Mouse (Mus musculus) thymus, adult 18-20 months (tissue): ENCODE data around the gene Hist1h4d.
"Not testable (repeated sequence)": the region's sequence is repeated elsewhere in the genome, so short reads cannot be mapped to it uniquely, and the experiment has no call there.

Experiments used
- DNase-seq, 2 experiments: peaks; one replicate each; pipeline ENCODE4 v3.0.0; 2022; ENCODE audit warnings: mixed read lengths in 2 of 2

Gene Hist1h4d

DNA sequence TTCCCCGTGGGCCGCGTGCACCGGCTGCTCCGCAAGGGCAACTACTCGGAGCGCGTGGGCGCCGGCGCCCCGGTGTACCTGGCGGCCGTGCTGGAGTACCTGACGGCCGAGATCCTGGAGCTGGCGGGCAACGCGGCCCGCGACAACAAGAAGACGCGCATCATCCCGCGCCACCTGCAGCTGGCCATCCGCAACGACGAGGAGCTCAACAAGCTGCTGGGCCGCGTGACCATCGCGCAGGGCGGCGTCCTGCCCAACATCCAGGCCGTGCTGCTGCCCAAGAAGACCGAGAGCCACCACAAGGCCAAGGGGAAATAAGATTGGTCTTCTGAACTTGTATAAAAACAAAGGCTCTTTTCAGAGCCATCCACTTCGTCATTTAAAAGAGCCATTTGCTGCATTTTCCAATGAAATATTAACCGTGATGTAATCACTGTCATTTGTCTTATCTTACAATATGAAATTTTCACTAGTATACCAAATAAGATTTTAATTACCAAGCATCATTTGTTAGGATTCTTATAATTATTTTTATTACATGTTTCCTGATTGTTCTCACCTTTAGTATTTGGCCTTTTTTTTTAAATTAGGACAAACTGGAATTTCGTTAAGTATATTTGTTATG lies 6.7 kb upstream of the Hist1h4d start:
- not testable (repeated sequence) for DNase-seq

- DNase-seq = peak in 1 of 2 experiments; percentile 32
Measured at GRCm38 (mm10) chr13:23575271-23575851, 6.0 kb upstream of the Hist1h4d start, which contains the start of gene Hist1h3d. Gene Hist1h3d (plus strand): TSS chr13:23575763.

DNA sequence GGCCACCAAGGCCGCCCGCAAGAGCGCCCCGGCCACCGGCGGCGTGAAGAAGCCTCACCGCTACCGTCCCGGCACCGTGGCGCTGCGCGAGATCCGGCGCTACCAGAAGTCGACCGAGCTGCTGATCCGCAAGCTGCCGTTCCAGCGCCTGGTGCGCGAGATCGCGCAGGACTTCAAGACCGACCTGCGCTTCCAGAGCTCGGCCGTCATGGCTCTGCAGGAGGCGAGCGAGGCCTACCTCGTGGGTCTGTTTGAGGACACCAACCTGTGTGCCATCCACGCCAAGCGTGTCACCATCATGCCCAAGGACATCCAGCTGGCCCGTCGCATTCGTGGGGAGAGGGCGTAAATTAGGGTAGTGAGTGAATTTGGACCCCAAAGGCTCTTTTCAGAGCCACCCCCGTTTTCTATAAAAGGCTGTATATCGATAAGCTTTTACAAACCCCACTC lies 5.5 kb upstream of the Hist1h4d start:
- DNase-seq = peak in 1 of 2 experiments; percentile 32

- no peak for DNase-seq
Measured at GRCm38 (mm10) chr13:23576351-23576881, 5.0 kb upstream of the Hist1h4d start.

- no peak for DNase-seq
Measured at GRCm38 (mm10) chr13:23576906-23577639, 4.3 kb upstream of the Hist1h4d start.

DNA sequence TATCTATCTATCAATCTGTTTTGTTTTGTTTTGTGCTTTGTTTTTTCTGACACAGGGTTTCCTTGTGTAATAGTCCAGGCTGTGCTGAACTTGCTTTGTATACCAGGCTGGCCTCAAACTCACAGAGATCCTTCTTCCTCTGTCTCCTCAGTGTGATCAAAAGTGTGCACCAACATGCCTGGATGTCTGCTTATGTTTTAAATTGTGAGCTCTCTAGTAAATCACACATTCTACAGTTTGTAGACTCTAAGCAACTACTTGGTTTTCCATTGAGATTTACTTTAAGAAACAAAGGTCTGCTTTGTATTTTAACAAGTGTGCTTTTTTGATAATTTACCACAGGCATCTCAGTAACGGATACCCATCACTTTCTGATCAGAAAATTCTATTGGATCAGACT lies 3.6 kb upstream of the Hist1h4d start:
- DNase-seq = no peak

DNA sequence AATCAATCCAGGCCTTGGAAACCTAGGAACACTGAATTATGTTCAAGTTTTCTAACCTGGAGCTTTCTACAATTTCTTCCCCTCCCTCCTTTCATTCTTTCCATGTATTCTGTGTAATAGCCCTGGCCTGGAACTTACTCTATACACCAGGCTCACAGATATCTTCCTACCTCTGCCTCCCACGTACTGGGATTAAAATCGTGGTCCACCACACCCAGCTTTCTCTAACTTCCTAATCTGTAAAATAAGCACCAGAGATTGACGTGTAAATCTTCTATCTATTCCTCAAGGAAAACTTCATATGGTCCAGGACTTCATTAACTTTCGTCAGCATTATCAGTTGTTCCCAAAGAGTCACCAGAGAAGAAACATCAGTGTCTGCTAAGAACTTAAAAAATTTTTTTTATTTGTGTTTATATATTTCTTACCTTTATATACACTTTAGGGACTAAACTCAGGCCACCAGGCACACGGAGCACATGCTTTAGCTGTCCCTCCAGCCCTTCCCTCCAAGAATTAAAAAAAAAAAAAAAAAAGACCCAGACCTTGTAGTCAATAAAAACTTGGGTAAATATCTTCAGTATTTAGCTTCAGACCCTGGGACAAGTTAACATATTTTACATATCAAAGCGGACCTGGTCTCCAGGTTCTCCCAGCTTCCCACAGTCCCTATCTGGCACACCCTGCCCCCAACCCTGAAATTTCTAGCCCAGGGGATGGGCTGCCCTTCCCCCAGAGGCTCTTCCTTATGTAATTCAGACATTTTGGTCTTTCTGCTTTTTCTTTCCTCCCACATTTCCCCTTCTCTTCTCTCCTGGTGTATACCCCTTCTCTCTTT lies 1.0 kb downstream of the Hist1h4d start:
- DNase-seq = no peak

DNA sequence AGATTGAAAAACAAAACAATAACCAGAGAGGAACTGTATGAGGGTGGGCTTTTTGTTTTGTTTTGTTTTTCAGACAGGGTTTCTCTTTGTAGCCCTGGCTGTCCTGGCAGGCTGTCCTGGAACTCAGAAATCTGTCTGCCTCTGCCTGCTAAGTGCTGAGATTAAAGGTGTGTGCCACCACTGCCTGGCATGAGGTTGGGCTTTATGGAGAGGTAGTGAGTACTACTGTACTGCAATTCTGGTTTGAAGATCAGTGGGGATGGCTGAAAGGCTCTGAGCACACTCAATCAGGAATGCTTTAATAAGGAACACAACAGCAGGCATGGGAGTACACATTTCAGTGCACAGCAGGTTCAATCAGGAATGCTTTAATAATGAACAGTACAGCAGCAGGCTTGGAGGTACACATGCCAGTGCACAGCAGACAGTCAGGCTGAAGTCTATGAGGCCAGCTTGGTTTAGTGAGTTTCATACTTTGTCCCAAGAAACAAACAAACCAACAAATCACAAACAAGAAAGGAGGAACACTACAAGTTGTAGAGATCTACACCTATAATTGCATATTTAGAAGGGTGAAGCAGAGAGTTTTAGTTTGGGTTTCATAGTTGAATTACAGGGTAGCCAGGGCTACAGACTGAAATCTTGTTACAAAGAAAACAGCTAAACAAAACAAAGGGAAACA lies 2.1 kb downstream of the Hist1h4d start:
- DNase-seq = no peak

DNA sequence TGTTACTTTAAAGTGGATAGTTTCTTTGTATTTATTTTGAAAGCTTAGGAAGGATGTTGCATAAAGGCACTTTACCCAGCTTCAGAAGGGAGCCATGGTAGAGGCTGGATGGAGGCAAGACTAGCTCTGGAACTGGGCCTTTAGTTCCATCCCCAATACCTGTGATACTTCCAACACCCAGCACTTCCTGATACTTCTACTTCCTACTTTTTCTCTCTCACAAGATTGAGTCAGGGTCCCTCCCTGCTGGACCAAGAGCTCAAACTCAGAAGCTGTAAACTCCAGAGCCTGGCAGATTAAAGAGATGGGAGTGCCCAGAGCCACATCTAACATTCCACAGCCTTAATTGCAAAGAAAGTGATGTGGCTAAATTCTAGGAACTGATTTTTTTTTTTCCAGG lies 2.9 kb downstream of the Hist1h4d start:
- no peak for DNase-seq

- peak; percentile 41 to 62 for DNase-seq
Measured at GRCm38 (mm10) chr13:23585029-23585441, 3.6 kb downstream of the Hist1h4d start.

DNA sequence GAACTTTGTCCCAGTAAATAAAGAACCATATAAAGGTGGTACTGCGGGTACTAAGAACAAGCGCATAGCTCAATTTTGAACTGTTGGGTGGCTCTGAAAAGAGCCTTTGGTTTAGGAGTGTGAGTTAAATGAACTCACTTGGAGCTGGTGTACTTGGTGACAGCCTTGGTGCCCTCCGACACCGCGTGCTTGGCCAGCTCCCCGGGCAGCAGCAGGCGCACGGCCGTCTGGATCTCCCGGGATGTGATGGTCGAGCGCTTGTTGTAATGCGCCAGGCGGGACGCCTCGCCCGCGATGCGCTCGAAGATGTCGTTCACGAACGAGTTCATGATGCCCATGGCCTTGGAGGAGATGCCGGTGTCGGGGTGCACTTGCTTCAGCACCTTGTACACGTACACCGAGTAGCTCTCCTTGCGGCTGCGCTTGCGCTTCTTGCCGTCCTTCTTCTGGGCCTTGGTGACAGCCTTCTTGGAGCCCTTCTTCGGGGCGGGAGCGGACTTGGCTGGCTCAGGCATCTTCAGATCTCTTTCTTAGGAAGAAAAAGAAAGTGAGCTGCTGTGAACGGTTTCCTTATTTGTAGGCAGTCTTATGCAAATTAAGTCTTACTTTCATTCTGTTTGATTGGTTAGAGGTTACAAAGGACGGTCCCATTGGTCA lies 4.2 kb downstream of the Hist1h4d start:
- peak; percentile 65 to 81 for DNase-seq

DNA sequence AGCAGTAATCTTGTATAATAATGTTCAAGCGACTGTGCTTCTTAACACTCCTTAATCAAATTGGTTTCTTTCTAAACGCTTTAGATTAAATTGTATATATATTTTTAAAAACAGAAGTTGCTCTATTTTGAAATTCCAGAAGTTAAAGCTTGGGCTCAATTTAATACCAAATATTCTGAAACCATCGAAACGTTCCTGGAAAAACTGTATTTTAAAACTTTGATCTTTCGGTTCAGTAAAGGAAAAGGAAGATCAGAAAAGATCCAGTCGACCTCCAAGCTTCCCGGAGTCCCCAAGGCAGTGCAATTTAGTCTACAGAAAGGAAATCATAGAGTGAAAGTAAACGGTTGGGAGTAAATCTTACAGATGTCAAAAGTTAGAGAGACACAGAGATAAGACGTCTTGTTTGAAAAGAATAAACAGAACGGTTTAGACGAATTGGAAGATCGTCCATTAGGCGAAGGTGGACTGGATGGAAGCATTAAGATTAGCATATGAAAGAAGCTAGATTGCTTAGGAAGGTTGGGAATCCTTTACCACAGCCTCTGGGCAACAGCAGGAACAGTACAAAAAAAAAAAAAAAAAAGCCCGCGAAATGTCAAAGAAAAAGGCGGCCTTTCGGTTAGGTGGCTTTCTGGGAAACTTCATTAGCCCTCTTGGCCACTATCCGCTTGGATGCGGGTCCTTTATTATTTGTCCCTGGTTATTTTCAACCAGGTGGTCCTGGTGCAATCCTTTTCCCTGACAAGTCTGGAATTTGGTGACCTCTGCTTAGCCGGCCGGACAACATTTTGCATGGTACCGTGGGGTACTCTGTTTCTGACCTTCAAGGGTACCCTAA lies 4.9 kb downstream of the Hist1h4d start:
- DNase-seq = no peak

- no peak for DNase-seq
Measured at GRCm38 (mm10) chr13:23586940-23587225, 5.5 kb downstream of the Hist1h4d start.

GRCm38 (mm10) chr13:23591206-23591605 lies 9.8 kb downstream of the Hist1h4d start:
- no peak for DNase-seq

- DNase-seq = not testable (repeated sequence)
Measured at GRCm38 (mm10) chr13:23591886-23592285, 10.5 kb downstream of the Hist1h4d start.

GRCm38 (mm10) chr13:23592614-23593013 lies 11.2 kb downstream of the Hist1h4d start:
- DNase-seq = no peak

DNA sequence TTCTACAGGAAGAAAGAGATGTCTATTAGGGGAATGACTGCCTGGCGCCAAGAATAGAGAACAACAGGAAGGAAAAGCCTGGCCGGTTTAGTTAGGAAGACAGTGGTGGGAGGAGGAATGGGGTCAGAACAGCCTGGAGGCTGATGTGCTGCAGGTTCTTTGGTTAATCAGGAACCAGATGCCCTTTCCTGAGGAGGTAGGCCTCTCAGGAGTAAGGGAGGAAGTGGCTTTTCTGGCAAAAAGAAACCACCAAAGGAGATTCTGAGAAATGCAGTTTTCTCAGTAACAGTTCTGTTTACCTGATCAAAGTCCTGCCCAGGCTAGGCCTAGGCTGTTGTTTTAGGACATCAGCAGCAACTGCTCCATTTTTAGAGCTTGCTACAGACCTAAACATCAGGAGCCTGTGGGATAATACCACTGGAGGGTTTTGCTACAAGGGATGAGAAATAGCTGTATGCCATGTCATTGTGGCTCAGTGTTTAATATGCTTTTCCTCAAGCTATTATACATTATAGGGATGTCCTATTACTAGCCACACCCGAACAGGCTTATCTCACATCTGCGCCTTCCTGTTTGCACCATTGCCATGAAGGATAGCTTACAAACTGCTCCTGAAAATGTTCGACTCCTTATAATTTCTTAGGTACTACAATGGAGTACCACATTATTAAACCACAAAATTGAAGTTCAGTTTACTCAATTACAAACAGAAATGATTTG lies 11.8 kb downstream of the Hist1h4d start:
- DNase-seq = no peak

- no peak for DNase-seq
Measured at GRCm38 (mm10) chr13:23595185-23595584, 13.8 kb downstream of the Hist1h4d start.

- no peak for DNase-seq
Measured at GRCm38 (mm10) chr13:23595622-23596372, 14.4 kb downstream of the Hist1h4d start.
